Mouse (Mus musculus) testis, adult 2 months (tissue): ENCODE results near the gene Gm28036.

Experiments used
- CTCF ChIP-seq: fragments of 200-500 bp; IDR thresholded peaks from 2 replicates; pipeline ENCODE4 v1.5.1; 2012; ENCODE audit warnings: low read depth, mild to moderate bottlenecking, inconsistent platforms, low read length, moderate library complexity; ENCODE audit not compliant: control insufficient read depth, insufficient read depth, insufficient replicate concordance
- POLR2A ChIP-seq: fragments of 200-500 bp; IDR thresholded peaks from 2 replicates; pipeline ENCODE4 v1.6.1; 2012; ENCODE audit warnings: low read depth, mild to moderate bottlenecking, inconsistent platforms, low read length, moderate library complexity; ENCODE audit not compliant: control insufficient read depth

GRCm38 (mm10) chr2:156052816-156053215 is 74.1 kb downstream of the Gm28036 start, which contains the start of gene Fer1l4:
- TF ChIP-seq CTCF (no peak), POLR2A (no peak)
